Comparison of ENCODE assay signal across 9 mouse cellular contexts in the genomic region with DNA sequence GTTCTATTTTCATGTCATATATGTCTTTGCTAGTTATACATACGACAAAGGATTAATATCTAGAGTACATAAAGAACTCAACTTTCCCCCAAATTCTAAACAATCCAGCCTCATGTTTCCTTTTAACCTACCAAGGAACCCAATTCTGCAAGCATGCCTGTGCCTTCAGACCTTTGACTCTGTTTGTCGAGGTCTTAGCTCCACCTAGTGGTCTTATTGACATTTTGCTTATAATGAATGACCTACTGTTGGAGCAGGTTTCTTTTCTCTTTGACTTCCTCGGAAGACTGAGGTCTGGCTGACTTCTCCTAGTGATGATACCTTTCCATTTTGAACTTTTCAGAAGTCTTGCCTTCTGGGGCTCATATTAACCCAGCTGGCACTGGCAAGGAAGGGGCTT.
DNase-seq lines count a peak whose midpoint lies in the region; ATAC-seq and TF ChIP-seq lines count a peak whose summit lies in the region.
"Had no signal": no experiment of that assay in that cellular context is flagged by ENCODE, and none has a peak within 500 bp of the region (broad histone marks: within the 10 kb centered on the region; RNA-seq: fewer than 3 reads in every experiment).

No protein-coding gene starts in this region.

- no peak for TF ChIP-seq EP300 in liver, postnatal 0 days (IDR thresholded peaks at IDR 0.05; ENCODE audit: low read depth)

- no peak overlapping the region for H3K4me2 ChIP-seq in heart, embryonic 11.5 days
- H3K4me2 ChIP-seq in hindbrain, embryonic 14.5 days (replicated peaks) = no peak overlapping the region
- no peak overlapping the region for H3K4me2 ChIP-seq in liver, postnatal 0 days (ENCODE audit: low read depth, low read length)

- no peak overlapping the region for H3K4me3 ChIP-seq in heart, embryonic 11.5 days (ENCODE audit: low read depth, low read length)
- H3K4me3 ChIP-seq in E14TG2a.4 (replicated peaks; ENCODE audit: low read length) = no peak overlapping the region
- no peak overlapping the region for H3K4me3 ChIP-seq in hindbrain, embryonic 14.5 days (replicated peaks; ENCODE audit: low read length)
- H3K4me3 ChIP-seq in liver, postnatal 0 days (ENCODE audit: low read depth, low read length) = no peak overlapping the region

- H3K27me3 ChIP-seq in heart, embryonic 11.5 days (ENCODE audit: control insufficient read depth, insufficient read depth, low read length) = no peaks in the 10 kb centered on the region
- no peaks in the 10 kb centered on the region for H3K27me3 ChIP-seq in E14TG2a.4 (ENCODE audit: insufficient read depth, low read length)
- H3K27me3 ChIP-seq in hindbrain, embryonic 14.5 days (ENCODE audit: control insufficient read depth, insufficient read depth, low read length) = no peaks in the 10 kb centered on the region
- H3K27me3 ChIP-seq in liver, postnatal 0 days (ENCODE audit: insufficient read depth, low read length) = no peaks in the 10 kb centered on the region

- no peak overlapping the region for H3K27ac ChIP-seq in heart, embryonic 11.5 days (ENCODE audit: low read depth, low read length)
- no peak overlapping the region for H3K27ac ChIP-seq in hindbrain, embryonic 14.5 days
- no peak overlapping the region for H3K27ac ChIP-seq in liver, postnatal 0 days (ENCODE audit: low read depth)
- H3K27ac ChIP-seq: macrophage had no signal

- 2% methylated on average over 3 of the region's 3 CpGs for WGBS in heart, embryonic 11.5 days (ENCODE audit: insufficient replicate concordance)
- 10% methylated on average over 3 of the region's 3 CpGs for WGBS in hindbrain, embryonic 14.5 days
- WGBS in liver, postnatal 0 days (ENCODE audit: insufficient replicate concordance) = 6% methylated on average over 3 of the region's 3 CpGs

- H3K36me3 ChIP-seq in heart, embryonic 11.5 days (ENCODE audit: control insufficient read depth, insufficient read depth, low read length) = no peaks in the 10 kb centered on the region
- no peaks in the 10 kb centered on the region for H3K36me3 ChIP-seq in E14TG2a.4 (ENCODE audit: insufficient read depth, low read length)
- no peaks in the 10 kb centered on the region for H3K36me3 ChIP-seq in hindbrain, embryonic 14.5 days (replicated peaks; ENCODE audit: control insufficient read depth, insufficient read depth)
- H3K36me3 ChIP-seq in liver, postnatal 0 days (replicated peaks; ENCODE audit: insufficient read depth, low read length) = no peaks in the 10 kb centered on the region

- TF ChIP-seq CTCF in E14TG2a.4 (conservative IDR thresholded peaks at IDR 0.05; ENCODE audit: low read length) = peak; percentile 42
- TF ChIP-seq CTCF in liver, postnatal 0 days (IDR thresholded peaks at IDR 0.05; ENCODE audit: low read depth) = peak; percentile 72

- no peak for ATAC-seq in heart, embryonic 11.5 days (replicated peaks; ENCODE audit: insufficient number of reproducible peaks, low FRiP score, low TSS enrichment)
- peak; percentile 69; the same call in 1 of the 2 replicates for ATAC-seq in hindbrain, embryonic 14.5 days (ENCODE audit: low FRiP score)
- no peak for ATAC-seq in liver, postnatal 0 days
- no peak for ATAC-seq in erythroid progenitor cell, adult 5-6 weeks (replicated peaks; ENCODE audit: low FRiP score, poor library complexity, severe bottlenecking)

- no peaks in the 10 kb centered on the region for H3K9me3 ChIP-seq in heart, embryonic 11.5 days (replicated peaks; ENCODE audit: control insufficient read depth, low read length)
- no peaks in the 10 kb centered on the region for H3K9me3 ChIP-seq in E14TG2a.4 (ENCODE audit: low read length)
- H3K9me3 ChIP-seq in hindbrain, embryonic 14.5 days (ENCODE audit: control insufficient read depth, low read length) = no peaks in the 10 kb centered on the region
- H3K9me3 ChIP-seq in liver, postnatal 0 days (ENCODE audit: low read length) = no peaks in the 10 kb centered on the region

- DNase-seq in heart, adult 8-10 months (ENCODE audit: low spot score) = peak; percentile 13
- DNase-seq in brain, embryonic 18.5 days (ENCODE audit: low read depth, low spot score) = peak; percentile 14
- DNase-seq in hindbrain, embryonic 14.5 days (ENCODE audit: low spot score) = peak; percentile 82
- DNase-seq in liver, postnatal 0 days = no peak
- no peak for DNase-seq in urinary bladder, postnatal 25 days (ENCODE audit: low spot score)

- H3K4me1 ChIP-seq in heart, embryonic 11.5 days (ENCODE audit: control insufficient read depth, insufficient read depth, low read length) = no peaks in the 10 kb centered on the region
- no peaks in the 10 kb centered on the region for H3K4me1 ChIP-seq in E14TG2a.4 (replicated peaks; ENCODE audit: low read depth, low read length)
- H3K4me1 ChIP-seq in hindbrain, embryonic 14.5 days (replicated peaks; ENCODE audit: control insufficient read depth, insufficient read depth, low read length) = no peaks in the 10 kb centered on the region
- no peaks in the 10 kb centered on the region for H3K4me1 ChIP-seq in liver, postnatal 0 days (ENCODE audit: insufficient read depth)

- H3K9ac ChIP-seq in heart, embryonic 11.5 days (ENCODE audit: low read depth, low read length) = no peak overlapping the region
- H3K9ac ChIP-seq in hindbrain, embryonic 14.5 days = no peak overlapping the region
- H3K9ac ChIP-seq in liver, postnatal 0 days (replicated peaks) = no peak overlapping the region

Comparison
In these comparisons a context has a peak if more than half of its experiments do, and no peak if none do; other contexts are left out.
1. DNase-seq: peak in heart, adult 8-10 months (single experiment), brain, embryonic 18.5 days (single experiment) and hindbrain, embryonic 14.5 days (single experiment); none in liver, postnatal 0 days (single experiment) and urinary bladder, postnatal 25 days (single experiment).